Mouse (Mus musculus): ENCODE results near the gene Ldlrap1.

GRCm38 (mm10) chr4:134774126-134774525 is 6.3 kb upstream of the Ldlrap1 start:
- TF ChIP-seq CTCF (conservative IDR thresholded peaks at IDR 0.05 in 1 of 2, IDR thresholded peaks at IDR 0.05 in 1 of 2; ENCODE audit: low read depth in 2 of 2, low read length in 2 of 2), result no peak
- TF ChIP-seq POLR2A (IDR thresholded peaks at IDR 0.05; ENCODE audit: low read depth, low read length), result no peak
- no peak for TF ChIP-seq HCFC1 (IDR thresholded peaks at IDR 0.05; ENCODE audit: low read depth, low read length)
- no peak for TF ChIP-seq EP300 (IDR thresholded peaks at IDR 0.05; ENCODE audit: low read length)
- TF ChIP-seq USF1 (IDR thresholded peaks at IDR 0.05; ENCODE audit: low read depth, low read length), result no peak
- no peak for TF ChIP-seq UBTF (IDR thresholded peaks at IDR 0.05; ENCODE audit: low read depth, low read length)
- TF ChIP-seq ZNF384 (IDR thresholded peaks at IDR 0.05; ENCODE audit: low read depth, low read length), result no peak
- no peak for TF ChIP-seq JUND (conservative IDR thresholded peaks at IDR 0.05; ENCODE audit: low read depth, low read length)
- TF ChIP-seq GABPA (IDR thresholded peaks at IDR 0.05; ENCODE audit: insufficient replicate concordance, low read depth, low read length), result no peak
- no peak for TF ChIP-seq E2F4 (IDR thresholded peaks at IDR 0.05; ENCODE audit: insufficient replicate concordance, low read depth, low read length)
- no peak for TF ChIP-seq MAFK (IDR thresholded peaks at IDR 0.05; ENCODE audit: insufficient replicate concordance, low read length)
- TF ChIP-seq ZKSCAN1 (IDR thresholded peaks at IDR 0.05; ENCODE audit: borderline replicate concordance, low read depth, low read length), result no peak
- no peak for TF ChIP-seq NRF1 (IDR thresholded peaks at IDR 0.05; ENCODE audit: low read depth, low read length)

Measured in CH12.LX (cell line).